Mouse (Mus musculus) liver, postnatal 0 days (tissue): Measurements from ENCODE around the gene Nceh1. TPM values are rescaled to one million over a fixed set of nuclear protein-coding genes. Genes with fewer than 3 reads are reported as not detected.

Experiments
- ATAC-seq: fragments of 200-750 bp; cut with Nextera tagmentation; 2 replicates; pipeline ENCODE4 v1.8.0; 2017; ENCODE audit warnings: mild to moderate bottlenecking, moderate library complexity
- DNase-seq: peaks from one replicate; pipeline ENCODE4 v3.0.0-alpha.2; 2016
- H3K27ac ChIP-seq: fragments of 300-500 bp; sonication (generic); 2 replicates; pipeline ENCODE4 v1.5.1; 2014; ENCODE audit warnings: antibody characterized with exemption, moderate library complexity, mild to moderate bottlenecking, low read depth
- H3K27me3 ChIP-seq: fragments of 300-500 bp; sonication (generic); 2 replicates; pipeline ENCODE4 v1.6.1; 2014; ENCODE audit warnings: low read length, control low read depth, mixed read lengths; ENCODE audit not compliant: insufficient read depth
- H3K36me3 ChIP-seq: fragments of 300-500 bp; sonication (generic); replicated peaks from 2 replicates; pipeline ENCODE4 v1.6.1; 2014; ENCODE audit warnings: mild to moderate bottlenecking, control low read depth, low read length, moderate library complexity, mixed read lengths; ENCODE audit not compliant: insufficient read depth
- H3K4me1 ChIP-seq: fragments of 300-500 bp; sonication (generic); 2 replicates; pipeline ENCODE4 v1.6.1; 2014; ENCODE audit warnings: antibody characterized with exemption, mild to moderate bottlenecking, control low read depth; ENCODE audit not compliant: insufficient read depth
- H3K4me2 ChIP-seq: fragments of 300-500 bp; sonication (generic); 2 replicates; pipeline ENCODE4 v1.6.1; 2014; ENCODE audit warnings: low read depth, mild to moderate bottlenecking, low read length, moderate library complexity, mixed read lengths
- H3K4me3 ChIP-seq: fragments of 300-500 bp; sonication (generic); 2 replicates; pipeline ENCODE4 v1.5.1; 2014; ENCODE audit warnings: low read depth, low read length
- H3K9ac ChIP-seq: fragments of 300-500 bp; sonication (generic); replicated peaks from 2 replicates; pipeline ENCODE4 v1.6.1; 2014; ENCODE audit warnings: mild to moderate bottlenecking, moderate library complexity
- H3K9me3 ChIP-seq: fragments of 300-500 bp; sonication (generic); 2 replicates; pipeline ENCODE4 v1.6.1; 2016; ENCODE audit warnings: mild to moderate bottlenecking, control low read depth, low read length, mixed read lengths
- CTCF ChIP-seq: sonication (generic); IDR thresholded peaks from 2 replicates; pipeline ENCODE4 v1.5.1; 2016; ENCODE audit warnings: antibody characterized with exemption, low read depth
- EP300 ChIP-seq: IDR thresholded peaks from 2 replicates; pipeline ENCODE4 v1.6.1; 2016; ENCODE audit warnings: antibody characterized with exemption, low read depth, mild to moderate bottlenecking
- WGBS: fragments of 180-500 bp; shearing (Covaris S2); extraction: QIAGEN DNeasy Blood & Tissue Kit; methylation state at CpG from one replicate; pipeline ENCODE4 v1.1.7; 2014; ENCODE audit not compliant: insufficient replicate concordance; 5-methylcytosine and 5-hydroxymethylcytosine counted together
- polyA plus RNA-seq: library from polyadenylated mRNA; unstranded; fragments of >200 nt; fragmentation: Nextera tagmentation; extraction: Ambion mirVana; gene quantifications from 2 replicates; pipeline ENCODE4 v1.2.1, GENCODE M21; 2015

The Nceh1 gene
- polyA plus RNA-seq, 1 experiment from 2014 or later, result 23.9 TPM

- TF ChIP-seq EP300 (no peak), CTCF (no peak)
- Histone ChIP-seq H3K4me1 (peaks cover 6% of the 10 kb centered on the region; the same call in 1 of the 2 replicates), H3K9ac (no peak overlapping the region), H3K27me3 (no peaks in the 10 kb centered on the region), H3K4me3 (no peak overlapping the region), H3K9me3 (no peaks in the 10 kb centered on the region), H3K4me2 (no peak overlapping the region), H3K36me3 (peaks cover 7% of the 10 kb centered on the region; the same call in 1 of the 2 replicates), H3K27ac (peak overlapping the region; percentile 83)
- peak; percentile 92 for ATAC-seq
- peak; percentile 76 for DNase-seq
- whole genome bisulfite sequencing, result 70% methylated on average over 6 of the region's 6 CpGs
Observed at GRCm38 (mm10) chr3:27233841-27234240, 51.1 kb downstream of the Nceh1 start.

GRCm38 (mm10) chr3:27234976-27235375, 52.2 kb downstream of the Nceh1 start:
- Histone ChIP-seq H3K4me3 (no peak overlapping the region), H3K4me1 (0 out of 2 replicates have a peak, but pooled peaks cover 5% of the 10 kb centered on the region), H3K9ac (no peak overlapping the region), H3K36me3 (peaks cover 4% of the 10 kb centered on the region; the same call in 1 of the 2 replicates), H3K27ac (no peak overlapping the region), H3K27me3 (no peaks in the 10 kb centered on the region), H3K4me2 (no peak overlapping the region), H3K9me3 (no peaks in the 10 kb centered on the region)
- 48% methylated on average over 1 of the region's 1 CpGs for WGBS
- TF ChIP-seq EP300 (no peak), CTCF (no peak)
- DNase-seq (no peak), ATAC-seq (no peak)

- Histone ChIP-seq H3K4me1 (0 out of 2 replicates have a peak, but pooled peaks cover 5% of the 10 kb centered on the region), H3K4me3 (no peak overlapping the region), H3K36me3 (peaks cover 21% of the 10 kb centered on the region), H3K9ac (no peak overlapping the region), H3K9me3 (no peaks in the 10 kb centered on the region), H3K4me2 (no peak overlapping the region), H3K27ac (no peak overlapping the region), H3K27me3 (no peaks in the 10 kb centered on the region)
- no peak for DNase-seq
- no peak for TF ChIP-seq EP300
- peak; percentile 82 for TF ChIP-seq CTCF
- 20% methylated on average over 2 of the region's 2 CpGs for WGBS
- peak; percentile 57 for ATAC-seq
Observed at GRCm38 (mm10) chr3:27237226-27237625, 54.5 kb downstream of the Nceh1 start.

GRCm38 (mm10) chr3:27238563-27238962, 55.8 kb downstream of the Nceh1 start:
- no peak for TF ChIP-seq EP300
- 70% methylated on average over 5 of the region's 5 CpGs for WGBS

GRCm38 (mm10) chr3:27239568-27239967, 56.8 kb downstream of the Nceh1 start:
- 85% methylated on average over 16 of the region's 16 CpGs for WGBS
- H3K27ac ChIP-seq, result no peak overlapping the region
- DNase-seq, result no peak

More at GRCm38 (mm10) chr3:27238563-27238962, 55.8 kb downstream of the Nceh1 start:
- Histone ChIP-seq H3K36me3 (peaks cover 21% of the 10 kb centered on the region), H3K27me3 (no peaks in the 10 kb centered on the region), H3K27ac (no peak overlapping the region), H3K4me3 (no peak overlapping the region), H3K4me1 (0 out of 2 replicates have a peak, but pooled peaks cover 5% of the 10 kb centered on the region), H3K9me3 (no peaks in the 10 kb centered on the region), H3K9ac (no peak overlapping the region), H3K4me2 (no peak overlapping the region)
- ATAC-seq, result no peak
- DNase-seq, result no peak

GRCm38 (mm10) chr3:27241864-27242263, 59.1 kb downstream of the Nceh1 start:
- H3K27me3 ChIP-seq, result no peaks in the 10 kb centered on the region
- ATAC-seq, result no peak
- no peaks in the 10 kb centered on the region for H3K4me1 ChIP-seq
- DNase-seq, result no peak
- TF ChIP-seq CTCF (no peak), EP300 (no peak)
- H3K4me3 ChIP-seq, result no peak overlapping the region
- no peaks in the 10 kb centered on the region for H3K9me3 ChIP-seq
- peaks cover 24% of the 10 kb centered on the region for H3K36me3 ChIP-seq
- 81% methylated on average over 9 of the region's 9 CpGs for WGBS
- no peak overlapping the region for H3K27ac ChIP-seq
- no peak overlapping the region for H3K9ac ChIP-seq
- no peak overlapping the region for H3K4me2 ChIP-seq

More at GRCm38 (mm10) chr3:27239568-27239967, 56.8 kb downstream of the Nceh1 start:
- no peaks in the 10 kb centered on the region for H3K4me1 ChIP-seq
- no peak for ATAC-seq
- no peak overlapping the region for H3K4me2 ChIP-seq
- H3K9ac ChIP-seq, result no peak overlapping the region
- no peaks in the 10 kb centered on the region for H3K9me3 ChIP-seq
- H3K36me3 ChIP-seq, result peaks cover 24% of the 10 kb centered on the region
- TF ChIP-seq EP300 (no peak), CTCF (no peak)
- no peaks in the 10 kb centered on the region for H3K27me3 ChIP-seq
- H3K4me3 ChIP-seq, result no peak overlapping the region
